In the genomic region with DNA sequence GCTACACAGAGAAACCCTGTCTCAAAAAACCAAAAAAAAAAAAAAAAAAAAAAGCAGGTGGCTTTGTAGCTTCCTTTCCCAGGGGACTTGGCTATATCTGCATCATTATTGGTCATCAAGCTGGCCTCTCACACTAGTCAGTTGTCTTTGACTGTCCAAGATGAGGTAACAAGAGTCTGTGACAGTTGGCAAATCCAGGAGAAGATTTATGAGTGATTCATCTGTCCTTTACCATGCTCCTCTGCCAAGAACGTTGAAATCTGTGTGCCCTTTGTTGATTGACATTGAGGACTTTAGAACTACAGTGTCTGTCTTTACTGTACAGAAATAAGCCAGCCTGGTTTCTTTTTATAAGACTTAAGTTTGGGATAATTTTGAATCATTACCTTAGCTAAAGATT, we compare ENCODE assay signal across 25 mouse cellular contexts. TPM values are rescaled to one million over a fixed set of nuclear protein-coding genes. Genes with fewer than 3 reads are reported as not detected.
DNase-seq lines count a peak whose midpoint lies in the region; TF ChIP-seq lines count a peak whose summit lies in the region.
"Had no signal": no experiment of that assay in that cellular context is flagged by ENCODE, and none has a peak within 500 bp of the region (broad histone marks: within the 10 kb centered on the region; RNA-seq: fewer than 3 reads in every experiment).

No protein-coding gene starts in this region.

- H3K27ac ChIP-seq in bone marrow macrophage, adult 2 months (ENCODE audit: insufficient read depth, low read depth, low read length) = peak overlapping the region; percentile 41; the same call in 1 of the 2 replicates
- peak overlapping the region; percentile 34 for H3K27ac ChIP-seq in macrophage
- H3K27ac ChIP-seq: embryonic facial prominence, embryonic 10.5 days; embryonic facial prominence, embryonic 15.5 days; heart, adult 2 months; hindbrain, embryonic 14.5 days; limb, embryonic 12.5 days; midbrain, embryonic 12.5 days; neural tube, embryonic 13.5 days had no signal

- peaks cover 49% of the 10 kb centered on the region for H3K4me1 ChIP-seq in bone marrow macrophage, adult 2 months (ENCODE audit: control insufficient read depth, insufficient read depth, low read length)
- H3K4me1 ChIP-seq: embryonic facial prominence, embryonic 10.5 days; heart, embryonic 12.5 days; limb, embryonic 12.5 days; megakaryocyte, embryonic 14.5 days; midbrain, embryonic 12.5 days; neural tube, embryonic 13.5 days had no signal

- H3K79me2 ChIP-seq in macrophage (ENCODE audit: inconsistent target) = peaks cover 18% of the 10 kb centered on the region; the same call in 1 of the 2 replicates

- DNase-seq in adrenal gland, adult 2 months = peak; percentile 51
- no peak for DNase-seq in adrenal gland, adult 8-10 months
- DNase-seq in 3T3-L1 (ENCODE audit: low read depth, low spot score) = peak; percentile 66
- no peak for DNase-seq in thymus, adult 18-20 months
- no peak for DNase-seq in right cerebral cortex, postnatal 10 days (ENCODE audit: low spot score in 2 of 2)
- DNase-seq: adrenal gland, postnatal 25 days; cerebellum, adult 8-10 months; cerebellum, postnatal 25 days; gastrocnemius, postnatal 10 days; heart, adult 2 months; heart, postnatal 4 days; kidney, adult 9 months; kidney, postnatal 10 days; layer of hippocampus, adult 9-11 months; lung, postnatal 36 days had no signal

- no peak for TF ChIP-seq CTCF in bone marrow macrophage, adult 2 months (IDR thresholded peaks at IDR 0.05; ENCODE audit: low read depth, low read length)

- WGBS in macrophage (ENCODE audit: missing documents) = 13% methylated on average over 1 of the region's 1 CpGs

- H3K4me3 ChIP-seq in bone marrow macrophage, adult 2 months (ENCODE audit: insufficient read depth, low read length) = no peak overlapping the region
- H3K4me3 ChIP-seq in macrophage (ENCODE audit: inconsistent target) = no peak overlapping the region
- H3K4me3 ChIP-seq: embryonic facial prominence, embryonic 10.5 days; embryonic facial prominence, embryonic 15.5 days; heart, adult 2 months; heart, embryonic 12.5 days; limb, embryonic 12.5 days; megakaryocyte, embryonic 14.5 days; midbrain, embryonic 12.5 days; neural tube, embryonic 13.5 days had no signal

- no peaks in the 10 kb centered on the region for H3K36me3 ChIP-seq in macrophage (ENCODE audit: inconsistent target)
- H3K36me3 ChIP-seq: heart, embryonic 12.5 days; limb, embryonic 12.5 days; midbrain, embryonic 12.5 days; neural tube, embryonic 13.5 days had no signal

- TF ChIP-seq POLR2A in bone marrow macrophage, adult 2 months (IDR thresholded peaks at IDR 0.05; ENCODE audit: borderline replicate concordance, low read depth, low read length) = no peak

RNA-seq across cellular contexts. Expression of a gene that starts 35.4 kb away (rescaled TPM):
- 10 to 100 TPM; 21.8 to 29.6 TPM for total RNA-seq in adrenal gland, adult 2 months (2021)
- polyA plus RNA-seq in adrenal gland, adult 2 months (2012; rRNA removed) = 7.6 and 9.5 TPM in 2 replicates
- 10 to 100 TPM; 22.8 to 27.1 (median 26.5) TPM for total RNA-seq in adrenal gland, adult 8-10 months (2022)
- polyA plus RNA-seq in bone marrow macrophage, adult 2 months (2012; ENCODE audit: insufficient read depth, insufficient read length, missing spikeins) = 53.6 and 62.9 TPM in 2 replicates
- 10 to 100 TPM; 11.1 to 34.2 (median 20.9) TPM for total RNA-seq in macrophage (2018; cell fraction: chromatin; rRNA removed)
- 10 to 100 TPM; 13.1 to 29.6 (median 19.5) TPM for total RNA-seq in macrophage (2018; cell fraction: cytosol; rRNA removed)
- 10 to 100 TPM; 11.7 to 44.9 (median 24.7) TPM for total RNA-seq in macrophage (2018; cell fraction: nucleus; rRNA removed)
- polyA plus RNA-seq in macrophage (2018) = 13.9 to 30.5 TPM (median 18.3 TPM) in 3 replicates

RNA-seq across cellular contexts. Expression of a gene that starts 53.8 kb away (rescaled TPM):
- total RNA-seq in adrenal gland, adult 2 months (2021) = 10 to 100 TPM; 23.5 to 25.7 TPM
- 0.88 and 1.4 TPM in 2 replicates for polyA plus RNA-seq in adrenal gland, adult 2 months (2012; rRNA removed)
- 10 to 100 TPM in 1 of 4 experiments, 1 to 10 TPM in 2, under 1 TPM in 1; 0.89 to 12.1 (median 1.5) TPM for total RNA-seq in adrenal gland, adult 8-10 months (2022)
- polyA plus RNA-seq in bone marrow macrophage, adult 2 months (2012; ENCODE audit: insufficient read depth, insufficient read length, missing spikeins) = 7.5 and 9.3 TPM in 2 replicates
- total RNA-seq in macrophage (2018; cell fraction: chromatin; rRNA removed) = 10 to 100 TPM in 4 of 26 experiments, 1 to 10 TPM in 12, under 1 TPM in 9, not detected in 1; 0.26 to 26.4 (median 1.6) TPM
- 10 to 100 TPM in 2 of 26 experiments, 1 to 10 TPM in 14, under 1 TPM in 10; 0.37 to 17.3 (median 2.1) TPM for total RNA-seq in macrophage (2018; cell fraction: cytosol; rRNA removed)
- 10 to 100 TPM in 5 of 26 experiments, 1 to 10 TPM in 16, under 1 TPM in 5; 0.55 to 21.8 (median 3.1) TPM for total RNA-seq in macrophage (2018; cell fraction: nucleus; rRNA removed)
- polyA plus RNA-seq in macrophage (2018) = 0.88 to 1.5 TPM (median 1.2 TPM) in 3 replicates
- polyA plus RNA-seq: limb, embryonic 12.5 days had no signal

Comparison
In these comparisons a context has a peak if more than half of its experiments do, and no peak if none do; other contexts are left out.
1. DNase-seq: peak in adrenal gland, adult 2 months (single experiment) and 3T3-L1 (single experiment); none in adrenal gland, adult 8-10 months (single experiment), thymus, adult 18-20 months (0 of 2) and right cerebral cortex, postnatal 10 days (0 of 2).